Mouse (Mus musculus): Measurements from ENCODE around the gene Clpsl2.

DNA sequence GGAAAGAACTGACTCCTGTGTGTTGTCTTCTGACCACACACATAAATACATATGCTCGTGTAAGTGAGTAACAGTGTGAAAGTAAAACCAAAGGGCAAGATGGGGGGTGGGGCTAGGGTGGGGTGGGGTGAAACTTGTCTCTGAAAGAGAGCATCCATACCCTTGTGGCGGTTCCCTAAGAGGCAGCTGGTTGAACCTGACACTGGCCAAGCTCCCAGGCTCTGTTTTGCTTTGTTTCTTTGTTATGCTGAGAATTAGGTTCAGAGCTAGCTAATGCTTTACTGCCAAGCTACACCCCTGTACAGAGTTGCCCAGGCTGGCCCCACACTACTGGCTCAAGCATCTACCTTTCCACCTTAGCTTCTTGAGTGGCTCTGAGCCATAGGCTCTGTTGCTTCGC is 48.7 kb upstream of the Clpsl2 start:
- TF ChIP-seq CTCF (IDR thresholded peaks at IDR 0.05; ENCODE audit: borderline replicate concordance, insufficient read depth, low read depth, low read length) (no peak), POLR2A (IDR thresholded peaks at IDR 0.05; ENCODE audit: borderline replicate concordance, insufficient read depth, low read length) (no peak)
